Mouse (Mus musculus) hindbrain, embryonic 11.5 days (tissue): ENCODE measurements around the gene Camta1. TPM values are rescaled to one million over a fixed set of nuclear protein-coding genes. Genes with fewer than 3 reads are reported as not detected.
"Not testable (repeated sequence)": the region's sequence is repeated elsewhere in the genome, so short reads cannot be mapped to it uniquely, and the experiment has no call there.

Experiments
- ATAC-seq: fragments of 200-750 bp; cut with Nextera tagmentation; 2 replicates; pipeline ENCODE4 v1.8.0; 2017; ENCODE audit warnings: mild to moderate bottlenecking, moderate TSS enrichment, moderate library complexity; ENCODE audit not compliant: low FRiP score
- DNase-seq: peaks from one replicate; pipeline ENCODE4 v3.0.0-alpha.2; 2015; ENCODE audit warnings: low spot score
- H3K27ac ChIP-seq: fragments of 300-500 bp; sonication (generic); 2 replicates; pipeline ENCODE4 v1.5.1; 2014; ENCODE audit warnings: mild to moderate bottlenecking, low read depth, low read length
- H3K27me3 ChIP-seq: fragments of 300-500 bp; sonication (generic); 2 replicates; pipeline ENCODE4 v1.6.1; 2014; ENCODE audit warnings: mild to moderate bottlenecking, low read length, moderate library complexity, mixed read lengths; ENCODE audit not compliant: control insufficient read depth, insufficient read depth
- H3K36me3 ChIP-seq: fragments of 300-500 bp; sonication (generic); 2 replicates; pipeline ENCODE4 v1.6.1; 2014; ENCODE audit warnings: mild to moderate bottlenecking, low read length, moderate library complexity, mixed read lengths; ENCODE audit not compliant: control insufficient read depth, insufficient read depth
- H3K4me1 ChIP-seq: fragments of 300-500 bp; sonication (generic); replicated peaks from 2 replicates; pipeline ENCODE4 v1.6.1; 2014; ENCODE audit warnings: low read length, mixed read lengths; ENCODE audit not compliant: control insufficient read depth, insufficient read depth
- H3K4me2 ChIP-seq: fragments of 300-500 bp; sonication (generic); replicated peaks from 2 replicates; pipeline ENCODE4 v1.6.1; 2014; ENCODE audit warnings: mild to moderate bottlenecking, low read depth, low read length
- H3K4me3 ChIP-seq: fragments of 300-500 bp; sonication (generic); 2 replicates; pipeline ENCODE4 v1.5.1; 2014; ENCODE audit warnings: low read depth, low read length
- H3K9ac ChIP-seq: fragments of 300-500 bp; sonication (generic); 2 replicates; pipeline ENCODE4 v1.6.1; 2014; ENCODE audit warnings: low read depth, low read length
- H3K9me3 ChIP-seq: fragments of 300-500 bp; sonication (generic); 2 replicates; pipeline ENCODE4 v1.6.1; 2016; ENCODE audit warnings: low read length; ENCODE audit not compliant: control insufficient read depth
- WGBS: fragments of 180-500 bp; shearing (Covaris S2); extraction: QIAGEN DNeasy Blood & Tissue Kit; methylation state at CpG from one replicate; pipeline ENCODE4 v1.1.7; 2014; 5-methylcytosine and 5-hydroxymethylcytosine counted together
- polyA plus RNA-seq: library from polyadenylated mRNA; unstranded; fragments of >200 nt; fragmentation: Nextera tagmentation; extraction: Ambion mirVana; gene quantifications from 2 replicates; pipeline ENCODE4 v1.2.1, GENCODE M21; 2014

The Camta1 gene
- polyA plus RNA-seq, 1 experiment from 2014 or later = 130 TPM

DNA sequence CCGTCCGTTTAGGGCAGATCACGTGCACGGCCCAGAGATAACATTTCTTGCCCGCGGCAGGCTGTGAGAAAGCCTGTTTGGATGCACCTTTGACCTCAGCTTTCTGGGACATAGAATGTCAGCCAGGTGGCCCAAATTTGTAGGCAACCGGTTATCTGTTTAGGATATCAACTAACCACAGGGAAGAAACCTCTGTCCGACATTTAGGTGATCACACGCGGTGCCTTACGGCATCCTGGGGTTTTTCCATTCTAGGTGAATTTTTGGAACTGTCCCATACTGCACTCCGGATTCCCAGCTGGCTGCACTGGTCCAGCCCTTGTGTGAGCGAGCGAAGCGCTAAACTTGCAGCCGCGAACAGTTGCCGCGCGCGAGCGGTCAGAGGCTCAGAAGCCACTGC, 982.0 kb downstream of the Camta1 start:
- H3K36me3 ChIP-seq = no peaks in the 10 kb centered on the region
- no peak overlapping the region for H3K4me2 ChIP-seq
- 92% methylated on average over 22 of the region's 22 CpGs for WGBS
- no peaks in the 10 kb centered on the region for H3K4me1 ChIP-seq
- peaks cover 6% of the 10 kb centered on the region; the same call in 1 of the 2 replicates for H3K9me3 ChIP-seq
- H3K9ac ChIP-seq = no peak overlapping the region
- no peak overlapping the region for H3K4me3 ChIP-seq
- ATAC-seq (no peak), DNase-seq (no peak)
- H3K27ac ChIP-seq = no peak overlapping the region
- no peaks in the 10 kb centered on the region for H3K27me3 ChIP-seq

- no peak for DNase-seq
- WGBS = 89% methylated on average over 10 of the region's 10 CpGs
- peaks cover 6% of the 10 kb centered on the region; the same call in 1 of the 2 replicates for H3K9me3 ChIP-seq
- no peaks in the 10 kb centered on the region for H3K36me3 ChIP-seq
- no peak for ATAC-seq
- H3K4me2 ChIP-seq = no peak overlapping the region
- no peak overlapping the region for H3K4me3 ChIP-seq
- no peak overlapping the region for H3K27ac ChIP-seq
- peaks cover 7% of the 10 kb centered on the region for H3K4me1 ChIP-seq
- H3K9ac ChIP-seq = no peak overlapping the region
- H3K27me3 ChIP-seq = no peaks in the 10 kb centered on the region
Measured at GRCm38 (mm10) chr4:150875393-150875792, 986.3 kb downstream of the Camta1 start.

- H3K9me3 ChIP-seq, H3K27me3 ChIP-seq, H3K4me3 ChIP-seq, H3K4me2 ChIP-seq, H3K9ac ChIP-seq, H3K4me1 ChIP-seq, H3K27ac ChIP-seq, H3K36me3 ChIP-seq, ATAC-seq, DNase-seq: not testable (repeated sequence)
- 81% methylated on average over 4 of the region's 4 CpGs for WGBS
Measured at GRCm38 (mm10) chr4:150874416-150874815, 987.3 kb downstream of the Camta1 start.

- H3K27me3 ChIP-seq = no peaks in the 10 kb centered on the region
- WGBS = 85% methylated on average over 8 of the region's 8 CpGs
- H3K27ac ChIP-seq = 0 out of 2 replicates have a peak overlapping the region, but pooled peaks have one; percentile 14
- H3K4me2 ChIP-seq = no peak overlapping the region
- H3K9me3 ChIP-seq = no peaks in the 10 kb centered on the region
- no peak overlapping the region for H3K9ac ChIP-seq
- H3K4me3 ChIP-seq = no peak overlapping the region
- no peak for ATAC-seq
- no peaks in the 10 kb centered on the region for H3K36me3 ChIP-seq
- DNase-seq = no peak
- H3K4me1 ChIP-seq = peaks cover 7% of the 10 kb centered on the region
Measured at GRCm38 (mm10) chr4:150872681-150873080, 989.0 kb downstream of the Camta1 start.

DNA sequence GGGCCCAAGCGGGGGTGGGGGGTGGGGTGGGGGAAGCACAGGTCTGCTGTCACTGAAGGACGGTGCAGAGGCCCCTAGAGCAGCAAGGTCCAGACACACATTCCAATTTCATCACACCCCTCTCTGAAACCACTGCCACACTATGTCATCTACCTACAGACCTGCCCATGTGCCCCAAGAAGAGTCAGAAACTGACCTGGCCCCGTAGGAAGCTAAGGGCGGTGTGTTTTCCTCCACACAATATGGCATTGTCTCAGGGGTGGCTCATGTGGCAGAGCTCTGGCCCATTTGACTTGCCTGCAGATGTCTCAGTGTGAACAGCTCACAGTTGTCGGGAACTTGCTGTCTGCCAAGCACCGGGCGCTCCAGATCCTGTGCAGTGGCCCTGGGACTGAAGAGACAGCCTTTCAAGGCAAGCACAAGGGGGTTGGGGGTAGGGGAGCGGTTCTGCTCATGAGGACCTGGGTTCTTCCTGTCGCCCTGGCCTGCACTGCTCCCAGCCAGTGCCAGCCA, 989.5 kb downstream of the Camta1 start:
- Histone ChIP-seq H3K9ac (no peak overlapping the region), H3K4me3 (no peak overlapping the region), H3K4me1 (peaks cover 7% of the 10 kb centered on the region), H3K9me3 (no peaks in the 10 kb centered on the region), H3K4me2 (no peak overlapping the region), H3K27ac (peak overlapping the region; percentile 14; the same call in 1 of the 2 replicates), H3K36me3 (no peaks in the 10 kb centered on the region), H3K27me3 (no peaks in the 10 kb centered on the region)
- 39% methylated on average over 9 of the region's 9 CpGs for WGBS
- ATAC-seq (no peak; the same call in 1 of the 2 replicates), DNase-seq (no peak)

GRCm38 (mm10) chr4:150871392-150872138, 990.1 kb downstream of the Camta1 start:
- no peaks in the 10 kb centered on the region for H3K27me3 ChIP-seq
- H3K9me3 ChIP-seq = no peaks in the 10 kb centered on the region
- H3K4me3 ChIP-seq = no peak overlapping the region
- H3K4me2 ChIP-seq = no peak overlapping the region
- DNase-seq (peak; percentile 30), ATAC-seq (0 out of 2 replicates have a peak, but pooled peaks have one; percentile 35)
- no peak overlapping the region for H3K9ac ChIP-seq
- peaks cover 7% of the 10 kb centered on the region for H3K4me1 ChIP-seq
- WGBS = 33% methylated on average over 10 of the region's 10 CpGs
- peak overlapping the region; percentile 14; the same call in 1 of the 2 replicates for H3K27ac ChIP-seq
- no peaks in the 10 kb centered on the region for H3K36me3 ChIP-seq

GRCm38 (mm10) chr4:150870963-150871391, 990.7 kb downstream of the Camta1 start:
- DNase-seq (no peak), ATAC-seq (no peak)
- 88% methylated on average over 13 of the region's 13 CpGs for WGBS
- Histone ChIP-seq H3K9me3 (no peaks in the 10 kb centered on the region), H3K4me2 (no peak overlapping the region), H3K27me3 (no peaks in the 10 kb centered on the region), H3K9ac (no peak overlapping the region), H3K36me3 (no peaks in the 10 kb centered on the region), H3K4me1 (peaks cover 7% of the 10 kb centered on the region), H3K27ac (no peak overlapping the region), H3K4me3 (no peak overlapping the region)

DNA sequence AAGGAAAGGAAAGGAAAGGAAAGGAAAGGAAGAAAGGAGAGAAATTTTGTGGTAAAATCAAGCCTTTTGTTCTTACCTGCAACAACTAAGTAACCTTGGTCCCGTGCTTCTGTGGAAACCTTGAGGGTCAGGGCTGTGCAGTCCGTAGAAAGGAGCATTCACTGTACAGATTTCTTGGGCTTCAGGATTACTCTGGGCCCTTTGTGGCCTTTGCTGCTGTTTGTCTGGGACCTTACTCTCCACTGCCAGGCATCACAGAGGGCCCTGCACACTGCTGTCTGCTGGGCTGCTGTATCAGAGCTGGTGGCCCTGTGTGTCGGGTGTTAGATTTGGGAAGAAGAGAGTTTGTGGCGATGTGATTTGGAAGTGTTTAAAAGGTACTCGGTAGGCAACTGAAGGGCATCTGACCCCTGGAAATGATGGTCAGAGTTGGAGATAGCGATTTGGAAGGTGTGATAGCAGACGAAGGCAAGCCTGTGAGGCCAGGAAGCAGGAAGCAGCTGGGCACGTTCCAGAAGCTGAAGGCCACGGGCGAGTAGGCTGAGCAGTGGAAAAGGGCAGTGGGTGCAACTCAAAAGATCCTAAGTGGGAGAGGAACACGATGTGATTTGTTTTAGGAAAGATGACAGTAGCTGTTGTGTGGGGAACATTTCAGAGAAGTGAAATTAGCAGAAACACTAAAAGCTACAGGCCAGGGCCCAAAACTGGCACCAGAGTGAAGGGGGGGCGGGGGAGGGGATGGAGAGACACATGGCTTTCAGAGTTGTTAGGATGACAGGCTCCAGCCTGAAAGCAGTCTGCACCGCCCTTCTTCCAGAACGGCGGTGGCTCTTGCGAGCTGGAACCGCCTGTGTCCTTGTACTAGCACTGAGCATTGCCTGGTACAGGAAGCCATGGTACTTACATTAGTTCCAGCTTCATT, 992.1 kb downstream of the Camta1 start:
- no peak overlapping the region for H3K9ac ChIP-seq
- H3K4me2 ChIP-seq = no peak overlapping the region
- DNase-seq = no peak
- peaks cover 7% of the 10 kb centered on the region for H3K4me1 ChIP-seq
- H3K27me3 ChIP-seq = no peaks in the 10 kb centered on the region
- no peaks in the 10 kb centered on the region for H3K36me3 ChIP-seq
- ATAC-seq = no peak
- H3K4me3 ChIP-seq = no peak overlapping the region
- H3K9me3 ChIP-seq = no peaks in the 10 kb centered on the region
- WGBS = 77% methylated on average over 17 of the region's 17 CpGs
- no peak overlapping the region for H3K27ac ChIP-seq
